Mouse (Mus musculus): Measurements from ENCODE around the gene Npr1. TPM values are rescaled to one million over a fixed set of nuclear protein-coding genes. Genes with fewer than 3 reads are reported as not detected.

The Npr1 gene
- total RNA-seq (2021), result 10 to 100 TPM in 1 of 2 experiments, 1 to 10 TPM in 1; 7.7 to 10.8 TPM
- long read RNA-seq, experiment 1, partial matches to known transcripts, result 1 of 2 reads
- long read RNA-seq, experiment 1, other reads (novel, unspliced or antisense), result 1 of 2 reads
- long read RNA-seq, experiment 2, full-length matches to known transcripts, result 2 of 4 reads
- long read RNA-seq, experiment 2, partial matches to known transcripts, result 1 of 4 reads
- long read RNA-seq, experiment 2, other reads (novel, unspliced or antisense), result 1 of 4 reads

- peak; percentile 70 for DNase-seq
Measured at GRCm38 (mm10) chr3:90465686-90466310, at the start of gene Npr1. Gene Npr1 (minus strand): TSS chr3:90465866.

DNA sequence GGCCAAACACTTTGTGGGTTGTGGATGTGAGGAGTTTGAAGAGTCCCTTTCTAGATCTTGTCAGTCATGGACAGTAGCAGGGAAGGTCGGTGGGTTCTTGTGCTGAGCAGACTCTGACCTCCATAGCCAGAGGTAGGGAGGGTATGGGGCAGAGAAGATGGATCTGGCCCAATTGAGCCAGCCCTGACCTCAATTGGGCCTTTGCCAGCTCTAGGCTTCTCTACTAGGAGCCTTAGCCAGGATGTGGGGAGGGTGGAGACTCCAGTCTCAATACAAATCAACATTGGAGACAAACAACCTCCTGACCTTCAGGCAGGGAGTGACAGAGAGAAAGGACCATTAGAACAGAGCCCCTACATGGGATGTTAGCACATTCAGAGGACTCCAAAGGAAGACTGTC, 49.6 kb upstream of the Npr1 start:
- peak; percentile 34 for DNase-seq

DNA sequence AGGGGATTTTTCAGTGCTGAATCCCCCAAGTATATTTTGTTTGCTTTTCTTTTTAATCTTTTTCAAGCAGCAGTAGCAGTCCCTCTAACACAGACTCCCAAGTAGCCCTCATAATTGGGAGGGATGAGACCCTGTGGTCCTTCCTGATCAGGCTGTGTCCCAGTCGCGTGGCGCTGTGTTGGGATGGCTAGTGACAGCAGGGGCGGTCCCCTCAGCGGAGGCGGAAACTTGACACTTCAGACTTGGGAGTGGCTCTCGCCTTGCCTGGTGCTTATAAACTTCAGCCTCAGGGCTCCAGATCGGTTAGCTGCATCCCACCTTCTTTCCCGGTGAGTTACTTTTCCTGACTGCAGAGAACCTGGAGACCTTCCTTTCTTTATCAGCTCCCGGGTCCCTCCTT, 49.0 kb upstream of the Npr1 start:
- peak; percentile 65 for DNase-seq

DNA sequence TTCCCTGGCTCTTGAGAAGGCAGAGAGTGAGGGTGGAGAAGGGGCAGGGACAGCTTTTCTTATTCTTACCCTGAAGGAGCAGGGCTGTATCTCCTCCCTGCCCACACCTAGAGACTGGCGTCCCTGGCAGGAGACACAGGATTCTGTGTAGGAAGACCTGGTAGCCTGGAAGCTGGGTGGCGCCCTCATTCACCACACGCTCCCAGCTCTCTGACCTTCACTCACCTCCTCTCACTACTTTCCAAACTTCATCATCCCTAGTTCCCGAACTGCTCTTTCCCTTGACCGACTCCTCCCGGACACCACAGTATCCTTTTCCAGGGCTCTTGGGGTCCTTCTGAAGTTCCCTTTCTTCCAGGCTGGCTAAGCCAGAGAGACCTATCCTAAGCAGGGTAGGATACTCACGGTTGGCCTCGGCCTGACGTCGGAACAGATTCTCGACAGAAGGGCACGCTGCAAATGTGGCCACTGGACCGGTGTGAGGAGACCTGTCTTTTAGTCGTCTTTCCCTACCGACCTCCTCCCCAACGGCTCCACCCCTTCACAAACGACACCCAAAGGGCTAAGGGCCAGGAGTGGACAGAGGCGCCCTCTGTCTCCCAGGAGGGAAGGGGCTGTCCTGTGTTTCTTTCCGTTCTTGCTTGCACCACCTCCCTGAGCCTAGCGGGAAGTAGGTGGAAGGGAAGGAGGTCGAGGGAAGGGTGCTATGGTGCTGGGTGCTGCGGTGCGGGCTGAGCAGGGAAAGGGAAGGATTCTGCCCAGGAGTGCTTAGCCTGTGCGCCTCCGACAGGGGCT, 48.3 kb upstream of the Npr1 start, which contains the start of the genes S100a1 and S100a13:
Gene S100a1, minus strand, starts transcription at position 597 of the 795 bp plus-strand sequence.
Gene S100a13, plus strand, starts transcription at position 640 of the 795 bp plus-strand sequence.
- DNase-seq, result peak; percentile 78

GRCm38 (mm10) chr3:90512948-90513642, 47.4 kb upstream of the Npr1 start:
- DNase-seq, result no peak

GRCm38 (mm10) chr3:90512276-90512675, 46.6 kb upstream of the Npr1 start:
- no peak for DNase-seq

GRCm38 (mm10) chr3:90509747-90510123, 44.1 kb upstream of the Npr1 start:
- no peak for DNase-seq

GRCm38 (mm10) chr3:90508950-90509746, 43.5 kb upstream of the Npr1 start, which contains the start of gene Chtop:
Gene Chtop (minus strand): TSS chr3:90509498.
- DNase-seq, result peak; percentile 98

DNA sequence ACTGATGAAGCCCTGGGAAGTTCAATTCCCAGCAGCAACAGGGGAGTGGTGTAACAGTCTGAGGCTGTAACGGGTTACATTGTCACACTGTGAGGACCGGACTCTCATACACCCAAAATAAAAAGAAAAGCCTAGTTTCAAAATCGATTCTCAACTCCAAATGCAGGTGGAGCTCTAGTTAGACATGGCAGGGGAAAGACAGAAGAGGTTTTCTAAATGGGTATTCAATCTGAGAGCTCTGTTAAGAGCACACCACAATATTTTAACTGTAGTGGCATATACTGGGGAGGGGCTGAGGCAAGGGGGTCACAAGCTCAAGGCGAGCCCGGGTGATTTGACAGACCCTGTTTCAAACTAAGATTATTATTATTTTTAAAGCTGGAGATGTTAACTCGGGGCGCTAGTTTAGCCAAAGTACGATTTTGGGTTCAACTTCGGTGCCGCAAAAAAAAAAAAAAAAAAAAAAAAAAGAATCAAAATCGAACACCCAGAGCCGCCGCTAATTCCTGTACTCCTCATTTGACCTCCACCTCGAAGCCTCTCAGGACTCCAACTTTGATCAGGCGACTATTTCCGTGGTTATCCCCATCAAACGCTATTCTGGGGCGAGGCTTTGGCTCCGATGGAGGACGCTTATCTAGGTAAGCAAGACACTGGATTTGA, 42.8 kb upstream of the Npr1 start:
- DNase-seq, result no peak

DNA sequence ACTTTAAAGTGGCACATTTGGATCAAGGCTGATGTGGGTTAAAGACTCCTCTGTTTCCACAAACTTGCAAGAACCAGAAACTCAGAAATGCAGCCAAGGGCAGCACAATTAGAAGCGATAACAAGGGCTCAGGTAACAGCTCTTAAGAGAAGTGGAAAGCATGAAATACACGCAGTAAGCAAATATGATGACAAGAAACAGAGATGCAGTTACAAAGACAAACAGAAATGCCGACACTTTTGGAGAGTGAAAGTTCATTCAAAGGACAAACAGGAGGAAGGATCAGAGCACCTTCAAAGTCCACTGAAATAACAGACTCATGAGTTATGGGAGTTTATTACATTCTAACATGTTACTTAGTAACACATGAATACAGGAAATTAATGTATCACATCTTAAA, 40.7 kb upstream of the Npr1 start:
- DNase-seq, result no peak

- no peak for DNase-seq
Measured at GRCm38 (mm10) chr3:90505216-90505615, 39.5 kb upstream of the Npr1 start.

GRCm38 (mm10) chr3:90503444-90503843, 37.8 kb upstream of the Npr1 start:
- no peak for DNase-seq

GRCm38 (mm10) chr3:90497597-90497996, 31.9 kb upstream of the Npr1 start:
- no peak for DNase-seq

- DNase-seq, result no peak
Measured at GRCm38 (mm10) chr3:90495850-90496525, 30.3 kb upstream of the Npr1 start.

DNA sequence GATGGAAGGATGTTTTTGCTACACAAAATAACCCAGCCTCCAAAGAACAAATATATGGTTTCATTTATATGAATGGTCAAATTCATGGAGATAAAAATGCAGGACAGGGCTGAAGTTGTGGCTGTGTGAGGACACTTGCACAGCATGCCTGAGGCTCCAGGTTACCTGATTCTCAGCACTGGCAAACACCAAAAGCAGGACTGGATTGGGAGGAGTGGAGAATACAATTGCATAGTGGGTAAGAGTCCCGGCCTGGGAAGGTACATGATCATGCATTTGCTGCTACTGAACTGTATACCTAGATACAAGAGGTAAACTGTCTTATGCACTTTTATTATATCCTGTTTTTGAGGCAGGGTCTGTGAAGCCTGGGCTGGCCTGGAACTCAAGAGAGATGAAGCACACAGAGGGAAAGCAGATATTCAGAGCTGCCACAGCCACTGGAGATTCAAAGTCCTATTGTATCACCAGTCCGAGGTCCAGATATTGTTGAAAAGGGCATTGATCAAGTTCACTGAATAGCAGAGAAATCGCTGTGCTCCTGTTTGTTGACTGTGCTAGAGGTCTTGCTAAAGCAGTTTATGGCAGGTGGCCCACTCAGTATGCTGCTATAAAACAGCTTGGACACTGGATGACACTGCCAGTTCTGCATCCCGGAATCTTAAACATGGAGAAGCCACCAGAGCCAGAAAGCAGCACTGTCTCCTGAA, 28.3 kb upstream of the Npr1 start:
- no peak for DNase-seq

DNA sequence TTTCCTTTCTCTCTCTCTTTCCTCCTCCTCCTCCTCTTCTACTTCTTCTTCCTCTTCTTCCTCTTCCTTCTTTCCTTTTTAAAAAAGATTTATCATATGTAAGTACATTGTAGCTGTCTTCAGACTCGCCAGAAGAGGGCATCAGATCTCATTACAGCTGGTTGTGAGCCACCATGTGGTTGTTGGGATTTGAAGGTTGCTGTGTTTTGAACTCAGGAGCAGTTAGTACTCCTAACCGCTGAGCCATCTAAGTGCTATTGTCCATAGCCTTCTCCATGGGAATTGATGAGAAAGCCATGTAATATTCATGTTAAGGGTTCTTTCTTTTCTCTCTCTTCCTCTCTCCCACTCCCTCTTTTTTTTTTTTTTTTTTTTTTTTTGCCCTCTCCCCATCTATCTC, 25.7 kb upstream of the Npr1 start:
- DNase-seq, result no peak

GRCm38 (mm10) chr3:90490696-90491256, 25.1 kb upstream of the Npr1 start, which contains the start of gene Snapin:
Gene Snapin (minus strand): TSS chr3:90491033.
- DNase-seq, result peak; percentile 93

GRCm38 (mm10) chr3:90488576-90488975, 22.9 kb upstream of the Npr1 start:
- no peak for DNase-seq

GRCm38 (mm10) chr3:90486998-90487397, 21.3 kb upstream of the Npr1 start:
- DNase-seq, result no peak
